Mouse (Mus musculus) ZHBTc4 (cell line): ENCODE data around the gene Msantd4.

Experiments
- DNase-seq: peaks from one replicate; pipeline ENCODE4 v3.0.0-alpha.2; 2011; ENCODE audit warnings: low read depth, low spot score

Gene Msantd4

DNA sequence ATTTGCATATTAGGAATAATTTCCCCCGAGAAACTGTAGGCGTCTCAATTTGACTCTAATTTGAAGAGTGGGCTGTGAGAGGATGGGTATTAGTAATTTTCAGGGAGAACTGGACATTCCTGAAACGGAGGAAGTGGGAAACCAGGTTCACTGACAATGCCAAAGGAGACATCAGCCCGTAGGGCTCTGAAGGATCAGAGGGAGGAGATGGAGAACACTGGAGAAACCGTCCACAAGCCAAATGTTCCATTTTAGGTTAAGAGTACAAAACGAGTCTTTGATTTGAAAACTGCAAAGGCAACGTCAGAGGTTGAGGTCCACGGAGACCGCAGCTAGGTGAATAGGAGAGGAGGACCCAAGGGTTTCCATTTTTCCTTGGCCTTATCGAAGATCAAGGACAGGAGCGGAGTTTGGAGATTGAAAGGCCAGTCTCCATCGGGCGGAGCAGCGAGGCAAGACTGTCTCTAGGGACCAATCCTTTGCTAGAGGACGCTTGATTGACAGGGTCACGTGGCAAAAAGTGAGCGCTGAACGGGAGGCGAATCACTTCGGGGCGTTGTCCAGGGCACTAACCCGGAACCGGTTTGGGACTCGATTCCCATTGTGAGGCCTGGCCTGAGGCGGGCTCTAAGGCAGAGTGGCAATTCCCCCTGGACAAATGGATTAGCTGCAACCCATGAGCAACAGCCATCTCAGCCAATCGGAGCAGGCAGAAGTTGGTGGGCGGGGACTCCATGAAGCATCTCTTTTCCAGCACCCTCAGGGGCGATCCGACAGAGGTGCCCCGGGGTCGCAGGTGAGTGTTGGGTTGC, at the start of gene Msantd4:
TSS of gene Msantd4 (plus strand) at position 735 of the 812 bp plus-strand sequence.
- DNase-seq: peak; percentile 99

GRCm38 (mm10) chr9:4353163-4353562, 23.2 kb upstream of the Msantd4 start:
- no peak for DNase-seq

DNA sequence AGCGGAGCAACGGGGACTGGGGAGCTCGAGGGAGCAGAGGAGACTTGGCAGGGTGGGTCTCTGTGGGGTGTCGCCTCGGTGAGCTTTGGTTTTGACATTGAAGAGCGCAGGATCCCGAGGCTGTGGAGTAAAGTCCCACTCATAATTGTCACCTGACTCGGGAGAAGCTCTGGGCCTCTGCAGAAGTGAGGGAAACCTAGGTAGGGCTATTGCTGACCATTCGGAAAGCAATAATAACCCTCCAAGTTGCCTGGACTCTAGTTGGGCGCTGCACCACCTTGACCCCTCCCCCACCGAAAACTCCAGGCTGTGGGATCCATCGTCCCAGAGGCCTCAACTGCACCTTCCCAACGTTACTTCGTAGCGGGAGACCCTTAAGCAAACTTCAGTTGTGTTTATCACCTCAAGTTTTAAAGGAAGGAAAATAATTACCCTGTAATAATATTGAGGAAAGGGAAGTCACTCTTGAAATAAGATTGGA, 318 bp downstream of the Msantd4 start:
- DNase-seq: no peak

DNA sequence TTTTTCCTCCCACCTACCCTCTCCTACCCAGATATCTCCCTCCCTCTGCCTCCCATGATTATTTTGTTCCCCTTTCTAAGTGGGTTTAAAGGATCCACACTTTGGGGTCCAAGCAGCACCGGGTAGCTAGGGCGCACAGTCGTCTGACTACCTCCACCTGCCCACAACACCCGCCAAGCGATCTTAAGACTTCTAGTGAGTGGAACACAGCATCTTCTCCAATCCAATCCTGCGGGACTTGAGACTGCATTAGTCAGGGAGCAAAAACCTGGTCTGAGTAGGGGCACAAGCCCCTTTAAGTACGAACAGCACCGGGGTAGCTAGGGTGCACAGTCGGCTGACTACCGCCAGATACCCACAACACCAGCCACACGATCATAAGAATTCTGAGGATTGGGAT, 24.4 kb downstream of the Msantd4 start:
- DNase-seq: peak; percentile 66
